Mouse (Mus musculus) cortical plate, adult 2 months (tissue): ENCODE data around the gene Gemin6.

ENCODE experiments used
- CTCF ChIP-seq: fragments of 200-500 bp; IDR thresholded peaks from 2 replicates; pipeline ENCODE4 v1.5.1; 2011; ENCODE audit warnings: mild to moderate bottlenecking, control low read depth, low read length; ENCODE audit not compliant: insufficient read depth; ENCODE audit errors: extremely low read depth
- POLR2A ChIP-seq: fragments of 200-500 bp; IDR thresholded peaks from 2 replicates; pipeline ENCODE4 v1.6.1; 2011; ENCODE audit warnings: mild to moderate bottlenecking, low read length, control low read depth; ENCODE audit not compliant: insufficient read depth; ENCODE audit errors: extremely low read depth

DNA sequence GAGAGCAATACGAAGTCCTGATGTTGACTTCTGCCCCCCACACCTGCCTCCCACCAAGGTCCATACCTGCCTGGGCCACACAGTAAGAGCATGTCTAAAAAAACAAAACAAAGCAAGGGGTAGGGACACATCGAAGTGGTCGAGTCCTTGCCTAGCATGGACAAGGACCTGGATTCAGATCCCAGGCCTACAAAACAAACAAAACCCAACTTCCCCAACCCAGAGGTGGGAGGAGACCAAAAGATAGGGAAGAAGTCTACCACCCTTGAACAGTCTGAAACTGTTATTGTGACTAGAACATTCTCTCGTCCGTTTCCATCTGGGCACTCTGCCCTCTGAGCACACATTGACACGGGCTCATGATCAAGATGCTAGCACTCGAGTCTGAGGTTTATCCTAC, 10.1 kb downstream of the Gemin6 start:
- no peak for TF ChIP-seq CTCF
- TF ChIP-seq POLR2A: no peak
